Mouse (Mus musculus): ENCODE results near the gene Bdkrb2. TPM values are rescaled to one million over a fixed set of nuclear protein-coding genes. Genes with fewer than 3 reads are reported as not detected.

Gene Bdkrb2
- total and polyA plus RNA-seq, 2 experiments from 2014 or later, result 0.71 to 4.0 TPM

DNA sequence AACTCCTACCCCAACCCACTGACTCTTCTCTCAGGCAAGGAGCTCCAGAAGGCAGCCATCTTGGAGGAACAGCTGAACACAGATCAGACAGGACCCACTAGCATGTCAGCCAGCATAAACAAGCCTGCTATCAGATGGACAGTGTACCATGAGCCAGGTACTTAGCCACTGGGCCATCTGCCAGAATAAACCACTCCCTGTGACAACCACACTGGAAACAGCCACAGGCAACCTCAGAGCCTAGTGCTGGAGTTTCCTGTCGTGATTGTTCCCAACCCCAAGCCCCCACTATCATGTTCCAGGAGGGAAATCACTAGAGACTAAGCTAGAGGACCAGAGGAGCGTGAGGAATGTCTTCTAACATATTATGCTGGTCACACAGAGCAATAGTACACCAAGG is 39.3 kb upstream of the Bdkrb2 start:
- Histone ChIP-seq H3K36me3 (replicated peaks; ENCODE audit: control insufficient read depth, insufficient read depth, low read length) (no peaks in the 10 kb centered on the region), H3K27me3 (ENCODE audit: control insufficient read depth, insufficient read depth, low read length) (no peaks in the 10 kb centered on the region), H3K9ac (replicated peaks; ENCODE audit: low read depth, low read length) (no peak overlapping the region), H3K4me2 (ENCODE audit: low read depth, low read length) (no peak overlapping the region), H3K9me3 (replicated peaks; ENCODE audit: control insufficient read depth, low read length) (no peaks in the 10 kb centered on the region), H3K4me3 (ENCODE audit: low read depth, low read length) (no peak overlapping the region), H3K4me1 (ENCODE audit: control insufficient read depth, insufficient read depth) (peaks cover 21% of the 10 kb centered on the region), H3K27ac (ENCODE audit: low read depth) (peak overlapping the region; percentile 32; the same call in 1 of the 2 replicates)
- 11% methylated on average over 2 of the region's 2 CpGs for WGBS
- DNase-seq (ENCODE audit: low spot score) (no peak), ATAC-seq (ENCODE audit: insufficient read depth, low read depth) (peak; percentile 53)
- no peak; the same call in 1 of the 2 replicates for TF ChIP-seq EP300 (IDR thresholded peaks at IDR 0.05; ENCODE audit: low read depth)
- no peak for TF ChIP-seq CTCF (IDR thresholded peaks at IDR 0.05; ENCODE audit: low read depth)

DNA sequence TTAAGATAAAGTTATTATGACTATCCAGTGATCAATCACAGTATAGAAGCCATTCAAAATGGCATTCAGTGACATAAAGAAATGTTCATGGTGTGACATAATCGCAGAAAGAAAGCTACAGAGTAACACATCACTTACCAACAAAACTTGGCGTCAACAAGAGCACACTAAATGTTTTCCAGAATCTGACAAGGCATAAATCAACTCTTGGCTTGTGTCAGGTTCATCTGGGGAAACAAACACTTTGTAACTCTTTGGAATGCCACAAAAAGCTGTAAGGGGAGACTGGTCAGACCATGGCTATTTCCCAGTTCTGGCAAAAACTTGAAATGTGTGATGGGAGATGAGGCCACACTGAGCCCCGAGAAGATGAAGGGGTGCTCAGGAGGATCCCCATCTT is 36.8 kb upstream of the Bdkrb2 start:
- Histone ChIP-seq H3K27ac (ENCODE audit: low read depth) (peak overlapping the region; percentile 35; the same call in 1 of the 2 replicates), H3K4me3 (ENCODE audit: low read depth, low read length) (no peak overlapping the region), H3K4me1 (ENCODE audit: control insufficient read depth, insufficient read depth) (peaks cover 10% of the 10 kb centered on the region; the same call in 1 of the 2 replicates), H3K4me2 (ENCODE audit: low read depth, low read length) (no peak overlapping the region), H3K9ac (replicated peaks; ENCODE audit: low read depth, low read length) (no peak overlapping the region), H3K9me3 (replicated peaks; ENCODE audit: control insufficient read depth, low read length) (no peaks in the 10 kb centered on the region), H3K36me3 (replicated peaks; ENCODE audit: control insufficient read depth, insufficient read depth, low read length) (no peaks in the 10 kb centered on the region), H3K27me3 (ENCODE audit: control insufficient read depth, insufficient read depth, low read length) (no peaks in the 10 kb centered on the region)
- TF ChIP-seq EP300 (IDR thresholded peaks at IDR 0.05; ENCODE audit: low read depth) (no peak), CTCF (IDR thresholded peaks at IDR 0.05; ENCODE audit: low read depth) (no peak)
- no peak for DNase-seq (ENCODE audit: low spot score)
- ATAC-seq (ENCODE audit: insufficient read depth, low read depth), result no peak
- 84% methylated on average over 3 of the region's 3 CpGs for WGBS

DNA sequence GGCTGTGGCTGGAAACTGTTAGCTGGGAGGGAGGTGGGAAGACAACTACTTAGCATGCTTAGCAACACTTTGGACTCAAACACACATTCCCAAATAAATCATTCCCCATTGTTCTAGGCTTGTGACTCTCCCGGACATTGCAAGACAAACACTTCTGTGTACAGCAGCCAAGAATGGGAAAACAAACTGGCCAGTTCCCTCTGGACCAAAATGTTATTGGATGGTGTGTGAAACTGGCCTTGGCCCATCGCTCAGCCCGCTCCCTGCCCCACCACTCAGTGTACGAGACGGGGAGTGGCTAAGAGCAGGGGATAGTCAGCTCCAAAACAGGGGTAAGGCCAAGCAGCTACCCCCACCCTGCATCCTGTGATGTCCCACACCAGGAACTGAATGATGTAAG is 36.2 kb upstream of the Bdkrb2 start:
- peaks cover 10% of the 10 kb centered on the region; the same call in 1 of the 2 replicates for H3K4me1 ChIP-seq (ENCODE audit: control insufficient read depth, insufficient read depth)
- H3K9me3 ChIP-seq (replicated peaks; ENCODE audit: control insufficient read depth, low read length), result no peaks in the 10 kb centered on the region
- ATAC-seq (ENCODE audit: insufficient read depth, low read depth), result peak; percentile 36
- H3K9ac ChIP-seq (replicated peaks; ENCODE audit: low read depth, low read length), result no peak overlapping the region
- H3K36me3 ChIP-seq (replicated peaks; ENCODE audit: control insufficient read depth, insufficient read depth, low read length), result no peaks in the 10 kb centered on the region
- no peak overlapping the region for H3K4me2 ChIP-seq (ENCODE audit: low read depth, low read length)
- DNase-seq (ENCODE audit: low spot score), result no peak
- no peaks in the 10 kb centered on the region for H3K27me3 ChIP-seq (ENCODE audit: control insufficient read depth, insufficient read depth, low read length)
- peak overlapping the region; percentile 35 for H3K27ac ChIP-seq (ENCODE audit: low read depth)
- H3K4me3 ChIP-seq (ENCODE audit: low read depth, low read length), result no peak overlapping the region
- no peak for TF ChIP-seq CTCF (IDR thresholded peaks at IDR 0.05; ENCODE audit: low read depth)
- no peak for TF ChIP-seq EP300 (IDR thresholded peaks at IDR 0.05; ENCODE audit: low read depth)
- WGBS, result 45% methylated on average over 5 of the region's 5 CpGs

DNA sequence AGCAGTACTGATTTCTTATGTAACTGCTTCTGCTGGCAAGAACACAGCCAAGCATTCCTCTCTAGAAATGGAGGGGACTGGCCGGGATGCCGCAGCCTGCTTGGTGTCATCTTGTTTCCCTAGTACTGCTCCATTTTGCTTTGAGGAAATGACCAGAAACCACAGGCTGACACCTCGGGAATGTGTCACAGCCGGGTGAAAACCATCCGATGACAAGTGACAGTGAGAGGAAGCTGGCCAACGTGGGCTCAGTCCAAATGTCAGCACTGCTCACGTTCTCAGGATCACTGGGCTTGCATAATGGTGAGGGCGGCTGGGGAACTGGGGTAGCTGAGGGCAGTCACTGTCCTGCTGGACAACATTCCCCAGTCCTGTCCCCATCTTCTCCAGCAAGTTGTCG is 33.5 kb upstream of the Bdkrb2 start:
- DNase-seq (ENCODE audit: low spot score) (no peak), ATAC-seq (ENCODE audit: insufficient read depth, low read depth) (no peak)
- Histone ChIP-seq H3K4me2 (ENCODE audit: low read depth, low read length) (no peak overlapping the region), H3K4me1 (ENCODE audit: control insufficient read depth, insufficient read depth) (peaks cover 10% of the 10 kb centered on the region; the same call in 1 of the 2 replicates), H3K36me3 (replicated peaks; ENCODE audit: control insufficient read depth, insufficient read depth, low read length) (no peaks in the 10 kb centered on the region), H3K27me3 (ENCODE audit: control insufficient read depth, insufficient read depth, low read length) (no peaks in the 10 kb centered on the region), H3K27ac (ENCODE audit: low read depth) (no peak overlapping the region), H3K4me3 (ENCODE audit: low read depth, low read length) (no peak overlapping the region), H3K9ac (replicated peaks; ENCODE audit: low read depth, low read length) (no peak overlapping the region), H3K9me3 (replicated peaks; ENCODE audit: control insufficient read depth, low read length) (no peaks in the 10 kb centered on the region)
- 29% methylated on average over 9 of the region's 9 CpGs for WGBS
- TF ChIP-seq EP300 (IDR thresholded peaks at IDR 0.05; ENCODE audit: low read depth) (no peak), CTCF (IDR thresholded peaks at IDR 0.05; ENCODE audit: low read depth) (no peak)

DNA sequence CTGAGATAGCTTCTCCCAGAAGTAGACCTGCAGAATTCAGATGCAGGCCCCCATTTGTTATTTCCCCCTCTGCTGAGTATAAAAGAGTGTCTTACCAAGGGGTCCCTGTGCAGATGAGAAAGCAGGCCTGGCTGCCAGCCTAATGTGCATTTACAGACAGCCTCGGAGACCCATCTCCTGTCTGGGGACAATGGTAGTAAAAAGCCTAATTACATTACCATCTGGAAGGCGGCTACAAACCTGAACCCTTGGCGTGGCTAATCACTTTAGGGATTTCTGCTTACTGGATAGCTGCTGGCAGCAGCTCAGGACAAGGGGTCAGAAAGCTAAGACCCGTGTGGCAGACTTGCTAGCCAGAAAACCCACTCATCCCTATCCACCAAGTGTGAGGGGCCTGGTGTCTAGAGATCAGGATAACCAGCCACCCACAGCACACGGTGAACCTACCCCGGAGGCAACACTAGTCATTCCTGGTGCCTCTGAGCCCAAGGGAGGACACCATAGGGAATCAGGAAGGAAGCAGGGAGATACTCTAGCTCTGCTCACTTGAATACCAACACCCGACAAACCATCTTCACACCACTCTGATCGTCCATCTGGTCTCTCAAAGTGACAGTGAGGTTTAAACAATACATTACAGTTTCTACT is 31.2 kb upstream of the Bdkrb2 start:
- H3K4me3 ChIP-seq (ENCODE audit: low read depth, low read length), result no peak overlapping the region
- no peaks in the 10 kb centered on the region for H3K27me3 ChIP-seq (ENCODE audit: control insufficient read depth, insufficient read depth, low read length)
- no peak overlapping the region for H3K9ac ChIP-seq (replicated peaks; ENCODE audit: low read depth, low read length)
- no peaks in the 10 kb centered on the region for H3K36me3 ChIP-seq (replicated peaks; ENCODE audit: control insufficient read depth, insufficient read depth, low read length)
- H3K9me3 ChIP-seq (replicated peaks; ENCODE audit: control insufficient read depth, low read length), result no peaks in the 10 kb centered on the region
- H3K4me2 ChIP-seq (ENCODE audit: low read depth, low read length), result no peak overlapping the region
- ATAC-seq (ENCODE audit: insufficient read depth, low read depth), result no peak
- 51% methylated on average over 8 of the region's 8 CpGs for WGBS
- DNase-seq (ENCODE audit: low spot score), result no peak
- peaks cover 3% of the 10 kb centered on the region for H3K4me1 ChIP-seq (ENCODE audit: control insufficient read depth, insufficient read depth)
- no peak overlapping the region for H3K27ac ChIP-seq (ENCODE audit: low read depth)
- no peak for TF ChIP-seq CTCF (IDR thresholded peaks at IDR 0.05; ENCODE audit: low read depth)
- TF ChIP-seq EP300 (IDR thresholded peaks at IDR 0.05; ENCODE audit: low read depth), result no peak

DNA sequence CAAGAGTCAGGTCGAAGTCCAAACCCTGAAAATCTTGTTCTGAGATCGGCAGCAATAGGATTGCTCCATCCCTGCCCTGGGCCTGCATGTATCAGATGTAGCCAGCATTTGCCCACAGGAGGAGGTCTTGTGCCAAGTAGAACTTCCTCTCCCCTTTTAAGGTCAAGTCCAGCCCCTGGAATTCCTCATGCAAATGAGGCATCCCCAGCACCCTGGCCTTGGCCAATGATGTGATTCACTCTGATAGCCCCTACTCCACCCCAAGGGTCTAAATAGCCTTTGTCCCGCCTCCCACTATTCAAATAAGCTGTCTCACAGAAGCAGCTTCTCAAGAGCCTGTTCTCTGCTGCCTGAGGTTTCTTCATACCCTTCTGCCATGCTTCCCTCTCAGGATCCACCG is 28.2 kb upstream of the Bdkrb2 start:
- H3K27me3 ChIP-seq (ENCODE audit: control insufficient read depth, insufficient read depth, low read length), result no peaks in the 10 kb centered on the region
- no peak overlapping the region for H3K27ac ChIP-seq (ENCODE audit: low read depth)
- H3K4me2 ChIP-seq (ENCODE audit: low read depth, low read length), result no peak overlapping the region
- no peak overlapping the region for H3K4me3 ChIP-seq (ENCODE audit: low read depth, low read length)
- DNase-seq (ENCODE audit: low spot score) (no peak), ATAC-seq (ENCODE audit: insufficient read depth, low read depth) (no peak)
- no peaks in the 10 kb centered on the region for H3K36me3 ChIP-seq (replicated peaks; ENCODE audit: control insufficient read depth, insufficient read depth, low read length)
- no peaks in the 10 kb centered on the region; the same call in 1 of the 2 replicates for H3K4me1 ChIP-seq (ENCODE audit: control insufficient read depth, insufficient read depth)
- H3K9me3 ChIP-seq (replicated peaks; ENCODE audit: control insufficient read depth, low read length), result peaks cover 6% of the 10 kb centered on the region; the same call in 1 of the 2 replicates
- H3K9ac ChIP-seq (replicated peaks; ENCODE audit: low read depth, low read length), result no peak overlapping the region
- 84% methylated on average over 4 of the region's 4 CpGs for WGBS
- no peak for TF ChIP-seq CTCF (IDR thresholded peaks at IDR 0.05; ENCODE audit: low read depth)
- TF ChIP-seq EP300 (IDR thresholded peaks at IDR 0.05; ENCODE audit: low read depth), result no peak

Measured in heart, postnatal 0 days (tissue).